Mouse (Mus musculus): ENCODE measurements around the gene Sik1.

- TF ChIP-seq CTCF (IDR thresholded peaks at IDR 0.05; ENCODE audit: borderline replicate concordance, insufficient read depth, low read length): no peak
- no peak for TF ChIP-seq POLR2A (IDR thresholded peaks at IDR 0.05; ENCODE audit: low read depth, low read length)
Observed at GRCm38 (mm10) chr17:31888540-31888939, 32.9 kb upstream of the Sik1 start.

All from embryonic fibroblast, embryonic 13.5 days (primary cell).